Mouse (Mus musculus) hindbrain, embryonic 16.5 days (tissue): Measurements from ENCODE around the gene Bcs1l. TPM values are rescaled to one million over a fixed set of nuclear protein-coding genes. Genes with fewer than 3 reads are reported as not detected.

Experiments
- ATAC-seq: fragments of 200-750 bp; cut with Nextera tagmentation; 2 replicates; pipeline ENCODE4 v1.8.0; 2017; ENCODE audit warnings: moderate TSS enrichment, moderate library complexity
- H3K27ac ChIP-seq: fragments of 300-500 bp; sonication (generic); 2 replicates; pipeline ENCODE4 v1.5.1; 2014; ENCODE audit warnings: low read depth, mild to moderate bottlenecking, control low read depth, low read length, moderate library complexity
- H3K27me3 ChIP-seq: fragments of 300-500 bp; sonication (generic); replicated peaks from 2 replicates; pipeline ENCODE4 v1.6.1; 2014; ENCODE audit warnings: low read length; ENCODE audit not compliant: control insufficient read depth, insufficient read depth
- H3K36me3 ChIP-seq: fragments of 300-500 bp; sonication (generic); 2 replicates; pipeline ENCODE4 v1.6.1; 2014; ENCODE audit warnings: mild to moderate bottlenecking, low read length, moderate library complexity, mixed read lengths; ENCODE audit not compliant: control insufficient read depth, insufficient read depth
- H3K4me1 ChIP-seq: fragments of 300-500 bp; sonication (generic); 2 replicates; pipeline ENCODE4 v1.6.1; 2014; ENCODE audit warnings: low read depth, low read length; ENCODE audit not compliant: control insufficient read depth, insufficient read depth
- H3K4me2 ChIP-seq: fragments of 300-500 bp; sonication (generic); 2 replicates; pipeline ENCODE4 v1.6.1; 2014; ENCODE audit warnings: mild to moderate bottlenecking, low read length, control low read depth, moderate library complexity
- H3K4me3 ChIP-seq: fragments of 300-500 bp; sonication (generic); 2 replicates; pipeline ENCODE4 v1.5.1; 2014; ENCODE audit warnings: mild to moderate bottlenecking, low read length, control low read depth, moderate library complexity
- H3K9ac ChIP-seq: fragments of 300-500 bp; sonication (generic); 2 replicates; pipeline ENCODE4 v1.6.1; 2014; ENCODE audit warnings: low read depth, mild to moderate bottlenecking, control low read depth, low read length, moderate library complexity
- H3K9me3 ChIP-seq: fragments of 300-500 bp; sonication (generic); 2 replicates; pipeline ENCODE4 v1.6.1; 2014; ENCODE audit warnings: mild to moderate bottlenecking, low read length, moderate library complexity; ENCODE audit not compliant: control insufficient read depth
- WGBS: fragments of 180-500 bp; shearing (Covaris S2); extraction: QIAGEN DNeasy Blood & Tissue Kit; methylation state at CpG from one replicate; pipeline ENCODE4 v1.1.7; 2014; 5-methylcytosine and 5-hydroxymethylcytosine counted together
- polyA plus RNA-seq: library from polyadenylated mRNA; unstranded; fragments of >200 nt; fragmentation: Nextera tagmentation; extraction: Ambion mirVana; gene quantifications from 2 replicates; pipeline ENCODE4 v1.2.1, GENCODE M21; 2015

The Bcs1l gene
- 23.0 and 23.7 TPM in 2 replicates for polyA plus RNA-seq

DNA sequence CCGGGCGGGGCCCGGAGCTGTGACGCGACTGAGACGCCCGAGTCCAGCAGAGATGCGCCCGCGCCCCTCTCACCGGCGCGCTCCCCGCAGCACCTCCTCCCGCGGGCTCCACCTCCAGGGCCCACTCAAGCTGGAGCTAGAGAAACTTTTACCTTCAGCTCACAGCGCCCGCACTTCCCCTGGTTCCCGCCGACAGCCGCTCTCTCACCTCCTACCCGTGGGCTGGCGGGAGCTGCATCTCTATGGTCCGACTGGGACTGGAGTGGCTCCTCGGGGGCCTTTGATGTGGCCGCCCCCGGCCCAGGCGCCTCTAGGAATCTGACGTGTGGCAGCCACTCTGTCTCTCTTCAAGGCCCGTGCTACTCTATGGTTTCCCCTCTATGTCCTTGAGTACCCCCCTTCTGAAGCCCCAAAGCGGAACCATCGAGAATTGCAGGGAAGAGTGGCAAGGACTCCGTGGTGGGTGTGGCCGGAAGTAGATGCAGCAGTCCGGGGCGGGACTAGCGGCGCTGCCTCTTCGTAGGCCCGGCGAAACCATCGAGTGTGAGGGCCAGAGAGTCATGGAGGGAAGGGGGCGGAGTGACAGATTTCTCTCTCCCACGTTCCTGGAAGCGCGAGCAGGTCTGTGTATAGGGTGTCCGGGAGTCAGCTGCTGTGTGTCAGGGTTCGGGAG lies at the start of gene Bcs1l, which contains the start of gene Zfp142:
Gene Bcs1l, plus strand, starts transcription at position 517 of the 673 bp plus-strand sequence.
Gene Zfp142, minus strand, starts transcription at position 474 of the 673 bp plus-strand sequence.
- ATAC-seq = peak; percentile 99
- under 1% methylated on average over 48 of the region's 48 CpGs for WGBS
- peaks cover 20% of the 10 kb centered on the region for H3K36me3 ChIP-seq
- H3K9me3 ChIP-seq = no peaks in the 10 kb centered on the region
- peak within 1 kb of the TSS; percentile 88 for H3K4me2 ChIP-seq
- peaks cover 25% of the 10 kb centered on the region for H3K4me1 ChIP-seq
- H3K9ac ChIP-seq = peak within 1 kb of the TSS; percentile 83
- H3K27ac ChIP-seq = peak within 1 kb of the TSS; percentile 89
- H3K27me3 ChIP-seq = no peaks in the 10 kb centered on the region
- peak within 1 kb of the TSS; percentile 92 for H3K4me3 ChIP-seq

DNA sequence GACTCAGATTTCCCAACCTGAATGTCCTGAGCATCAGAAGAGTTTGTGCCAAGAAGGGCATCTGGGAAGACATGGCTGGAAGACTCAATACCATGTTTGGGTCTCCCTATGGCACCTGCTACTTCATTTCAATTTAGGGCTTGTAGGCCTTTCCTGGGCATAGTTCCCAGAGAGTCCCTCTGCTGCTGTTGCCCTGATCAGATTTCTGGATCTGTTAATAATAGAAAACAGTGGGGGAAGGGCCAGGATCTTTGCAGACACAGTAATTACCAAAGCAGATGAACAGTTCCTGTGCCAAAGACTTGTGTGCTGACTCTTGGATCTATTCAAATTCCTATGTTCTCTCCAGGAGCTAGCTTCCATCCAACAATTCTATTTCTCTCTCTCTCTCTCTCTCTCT lies 49.4 kb upstream of the Bcs1l start:
- H3K9ac ChIP-seq = no peak overlapping the region
- H3K4me1 ChIP-seq = peaks cover 10% of the 10 kb centered on the region
- H3K4me3 ChIP-seq = no peak overlapping the region
- no peaks in the 10 kb centered on the region for H3K27me3 ChIP-seq
- no peak overlapping the region for H3K4me2 ChIP-seq
- H3K36me3 ChIP-seq = no peaks in the 10 kb centered on the region
- H3K27ac ChIP-seq = 0 out of 2 replicates have a peak overlapping the region, but pooled peaks have one; percentile 23
- no peaks in the 10 kb centered on the region for H3K9me3 ChIP-seq
- ATAC-seq = peak; percentile 60

DNA sequence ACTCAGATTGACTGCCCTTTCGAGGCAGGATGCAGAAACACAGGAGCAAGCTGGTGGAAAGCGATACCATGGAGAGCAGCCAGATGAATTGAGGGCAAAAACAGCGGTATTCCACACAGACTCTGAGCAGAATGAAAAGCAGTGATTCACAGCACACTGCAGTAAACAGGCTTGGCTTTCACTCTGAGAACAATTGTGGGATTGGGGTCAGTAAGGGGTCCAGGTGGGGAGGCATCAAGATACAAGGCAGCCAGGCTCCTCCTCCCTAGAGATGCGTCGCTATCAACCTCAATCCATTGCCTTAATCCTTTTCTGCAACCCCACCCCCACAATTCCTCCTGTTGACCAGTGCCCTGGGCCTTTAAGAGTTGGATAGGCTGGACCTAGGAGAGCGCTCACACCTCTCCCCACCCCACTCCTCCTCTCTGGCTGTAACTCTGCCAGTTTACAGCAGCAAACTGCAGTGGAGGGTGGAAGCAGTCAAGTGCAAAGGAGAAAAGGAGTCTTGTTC lies 45.6 kb upstream of the Bcs1l start, which contains the start of gene Plcd4:
Gene Plcd4, plus strand, starts transcription at position 438 of the 511 bp plus-strand sequence.
- H3K4me3 ChIP-seq = peak within 1 kb of the TSS; percentile 27
- 6% methylated on average over 6 of the region's 6 CpGs for WGBS
- peaks cover 10% of the 10 kb centered on the region for H3K4me1 ChIP-seq
- H3K4me2 ChIP-seq = peak within 1 kb of the TSS; percentile 53
- no peaks in the 10 kb centered on the region for H3K36me3 ChIP-seq
- H3K27me3 ChIP-seq = no peaks in the 10 kb centered on the region
- H3K9ac ChIP-seq = peak within 1 kb of the TSS; percentile 54
- ATAC-seq = peak; percentile 92
- H3K9me3 ChIP-seq = no peaks in the 10 kb centered on the region
- H3K27ac ChIP-seq = peak within 1 kb of the TSS; percentile 68

DNA sequence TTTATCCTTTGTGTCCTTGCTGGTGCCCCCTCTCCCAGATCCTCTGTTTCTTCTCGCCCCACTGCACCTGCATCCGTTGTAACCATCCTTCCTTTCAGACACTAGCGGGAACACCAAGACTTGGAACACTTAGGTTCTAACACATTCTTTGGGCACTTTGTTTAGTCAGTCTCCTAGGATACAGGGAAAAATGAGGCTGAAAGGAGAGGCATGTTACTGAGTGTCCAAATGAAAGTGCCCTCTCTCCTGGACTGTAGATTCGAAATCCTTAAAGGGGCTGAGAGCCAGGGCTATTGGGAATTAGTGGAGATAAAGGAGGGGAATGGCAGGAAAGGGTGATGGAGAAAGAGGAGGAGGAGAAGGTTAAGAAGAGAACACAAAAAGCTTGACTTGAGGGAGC lies 43.9 kb upstream of the Bcs1l start, which contains the start of gene Usp37:
Gene Usp37, minus strand, starts transcription at position 101 of the 400 bp plus-strand sequence.
- H3K4me2 ChIP-seq = peak within 1 kb of the TSS; percentile 53
- no peaks in the 10 kb centered on the region for H3K36me3 ChIP-seq
- H3K27me3 ChIP-seq = no peaks in the 10 kb centered on the region
- no peak for ATAC-seq
- 32% methylated on average over 4 of the region's 4 CpGs for WGBS
- H3K4me3 ChIP-seq = peak within 1 kb of the TSS; percentile 27
- peaks cover 10% of the 10 kb centered on the region for H3K4me1 ChIP-seq
- no peak within 1 kb of the TSS; the same call in 1 of the 2 replicates for H3K27ac ChIP-seq
- H3K9ac ChIP-seq = no peak within 1 kb of the TSS; the same call in 1 of the 2 replicates
- H3K9me3 ChIP-seq = no peaks in the 10 kb centered on the region

DNA sequence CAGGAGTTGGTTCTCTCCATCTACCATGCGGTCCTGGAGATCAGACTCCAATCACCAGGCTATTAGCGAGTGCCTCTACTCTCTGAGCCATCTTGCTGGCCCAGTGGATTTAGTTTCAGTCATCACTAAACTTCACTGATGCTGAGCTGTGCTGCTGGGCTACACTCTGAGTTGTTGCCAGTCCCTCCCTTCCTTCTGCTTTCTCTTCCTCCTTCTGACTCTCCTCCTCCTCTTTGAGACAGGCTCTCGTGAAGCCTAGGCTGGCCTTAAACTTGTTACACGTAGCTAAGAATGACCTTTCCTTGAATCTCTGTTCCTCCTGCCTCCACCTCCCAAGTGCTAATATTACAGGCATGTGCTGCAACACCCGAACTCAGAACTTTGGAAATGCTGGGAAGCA lies 29.0 kb upstream of the Bcs1l start:
- H3K27me3 ChIP-seq = no peaks in the 10 kb centered on the region
- H3K9ac ChIP-seq = no peak overlapping the region
- ATAC-seq = no peak
- H3K4me1 ChIP-seq = no peaks in the 10 kb centered on the region
- WGBS = 87% methylated on average over 5 of the region's 5 CpGs
- H3K4me2 ChIP-seq = no peak overlapping the region
- H3K9me3 ChIP-seq = no peaks in the 10 kb centered on the region
- peaks cover 8% of the 10 kb centered on the region for H3K36me3 ChIP-seq
- H3K27ac ChIP-seq = no peak overlapping the region
- H3K4me3 ChIP-seq = no peak overlapping the region

DNA sequence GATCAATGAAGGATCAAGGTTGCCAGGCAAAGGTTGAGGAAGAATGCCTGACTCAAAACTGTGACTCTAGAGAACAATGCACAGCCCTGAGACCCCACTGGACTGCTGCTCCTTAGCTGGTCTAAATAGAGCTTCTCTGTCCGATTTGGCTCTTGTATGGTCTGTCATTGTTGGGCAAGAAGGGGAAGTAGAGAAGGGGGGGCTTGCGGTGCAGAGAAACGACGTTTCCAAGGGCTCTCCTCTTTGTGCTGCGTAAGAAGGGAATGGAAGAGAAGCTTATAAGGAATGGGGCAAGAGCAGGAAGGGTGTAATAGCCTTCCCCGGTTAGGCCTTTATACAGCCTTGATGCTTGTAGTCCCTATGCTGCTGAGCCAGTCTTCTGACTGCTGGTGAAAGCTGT lies 22.3 kb upstream of the Bcs1l start:
- Histone ChIP-seq H3K27ac (no peak overlapping the region), H3K9me3 (no peaks in the 10 kb centered on the region), H3K4me2 (no peak overlapping the region), H3K36me3 (peaks cover 52% of the 10 kb centered on the region), H3K4me3 (no peak overlapping the region), H3K4me1 (no peaks in the 10 kb centered on the region), H3K9ac (no peak overlapping the region), H3K27me3 (no peaks in the 10 kb centered on the region)
- WGBS = 60% methylated on average over 6 of the region's 6 CpGs
- ATAC-seq = no peak

DNA sequence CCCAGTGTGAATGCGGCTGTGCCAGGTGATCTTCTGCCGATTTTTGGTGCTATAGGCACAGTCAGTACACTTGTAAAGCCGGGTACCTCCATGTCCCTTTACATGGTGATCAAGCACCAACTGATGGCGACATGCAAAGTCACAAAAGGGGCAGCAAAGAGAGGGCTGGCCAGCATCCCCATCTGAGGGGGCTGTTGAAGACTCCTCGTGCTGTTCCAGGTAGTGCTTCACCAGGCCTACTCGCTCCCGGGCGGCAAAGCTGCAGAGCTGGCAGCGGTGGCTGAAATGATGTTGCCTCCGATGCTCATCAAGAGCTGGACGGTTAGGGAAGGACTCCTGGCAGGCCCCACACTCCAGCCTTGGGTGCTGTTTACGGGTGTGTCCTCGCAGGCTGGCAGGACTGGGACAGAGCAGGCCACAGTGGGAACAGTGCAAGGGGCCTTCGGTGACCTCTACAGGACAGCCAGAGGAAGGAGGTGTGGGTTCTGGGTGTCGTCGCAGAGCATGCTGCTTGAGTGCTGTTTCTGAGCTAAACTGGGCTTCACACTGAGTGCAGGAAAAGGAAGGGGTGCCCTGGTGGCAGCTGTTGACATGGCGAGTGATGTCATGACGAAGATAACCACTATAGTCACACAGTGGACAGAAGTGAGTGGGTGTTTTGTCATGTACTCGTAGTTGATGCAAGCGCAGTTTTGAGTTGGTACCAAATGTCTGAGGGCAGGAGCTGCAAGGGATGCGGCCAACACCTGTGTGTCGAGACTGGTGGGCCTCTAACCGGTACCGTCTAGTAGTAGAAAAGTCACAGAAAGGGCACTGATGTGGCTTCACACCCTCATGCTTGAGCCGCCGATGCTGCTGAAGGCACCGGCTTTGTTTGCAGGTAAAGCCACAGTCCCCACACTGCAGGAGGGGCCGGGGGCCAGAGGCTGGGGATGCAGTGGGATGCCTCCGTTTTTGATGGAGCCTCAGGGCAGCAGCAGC lies 18.1 kb upstream of the Bcs1l start:
- Histone ChIP-seq H3K36me3 (peaks cover 64% of the 10 kb centered on the region), H3K9ac (no peak overlapping the region), H3K4me1 (no peaks in the 10 kb centered on the region), H3K4me2 (no peak overlapping the region), H3K27ac (no peak overlapping the region), H3K27me3 (no peaks in the 10 kb centered on the region), H3K4me3 (no peak overlapping the region), H3K9me3 (no peaks in the 10 kb centered on the region)
- no peak for ATAC-seq
- 94% methylated on average over 29 of the region's 29 CpGs for WGBS

DNA sequence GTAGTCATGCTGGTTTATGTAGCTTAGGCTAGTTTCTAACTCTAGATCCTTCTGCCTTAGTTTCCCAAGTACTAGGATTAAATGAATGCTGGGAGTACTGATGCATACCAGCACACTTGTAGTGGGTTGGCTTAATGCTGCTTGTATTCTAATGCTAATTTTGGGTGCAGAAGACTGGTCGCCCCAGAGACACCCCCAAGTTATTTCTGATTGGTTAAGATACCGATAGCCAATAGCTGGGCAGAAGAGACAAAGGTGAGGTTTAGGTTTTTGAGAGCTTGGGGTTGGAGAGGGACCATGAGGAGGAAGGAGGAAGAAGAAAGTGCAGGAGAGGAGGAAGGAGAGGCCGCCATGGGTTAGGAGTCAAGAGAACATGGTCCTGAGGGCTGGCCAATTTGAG lies 5.5 kb upstream of the Bcs1l start:
- Histone ChIP-seq H3K36me3 (peaks cover 15% of the 10 kb centered on the region), H3K27me3 (no peaks in the 10 kb centered on the region), H3K4me1 (peaks cover 17% of the 10 kb centered on the region), H3K9me3 (no peaks in the 10 kb centered on the region), H3K4me2 (no peak overlapping the region), H3K27ac (no peak overlapping the region), H3K4me3 (no peak overlapping the region), H3K9ac (no peak overlapping the region)
- no peak for ATAC-seq
- 73% methylated on average over 3 of the region's 3 CpGs for WGBS
